Mouse (Mus musculus) limb, embryonic 12.5 days (tissue): ENCODE results near the gene Adgrv1. TPM values are rescaled to one million over a fixed set of nuclear protein-coding genes. Genes with fewer than 3 reads are reported as not detected.

Experiments
- ATAC-seq: fragments of 200-750 bp; cut with Nextera tagmentation; 2 replicates; pipeline ENCODE4 v1.8.0; 2017; ENCODE audit warnings: low read depth, moderate TSS enrichment; ENCODE audit not compliant: insufficient number of reproducible peaks, insufficient read depth, low FRiP score, low TSS enrichment
- H3K27ac ChIP-seq: fragments of 300-500 bp; sonication (generic); 2 replicates; pipeline ENCODE4 v1.5.1; 2016; ENCODE audit warnings: mild to moderate bottlenecking, moderate library complexity
- H3K27me3 ChIP-seq: fragments of 300-500 bp; sonication (generic); 2 replicates; pipeline ENCODE4 v1.6.1; 2016; ENCODE audit warnings: mild to moderate bottlenecking, moderate library complexity
- H3K36me3 ChIP-seq: fragments of 300-500 bp; sonication (generic); 2 replicates; pipeline ENCODE4 v1.6.1; 2016; ENCODE audit warnings: mild to moderate bottlenecking, moderate library complexity
- H3K4me1 ChIP-seq: fragments of 300-500 bp; sonication (generic); replicated peaks from 2 replicates; pipeline ENCODE4 v1.6.1; 2016
- H3K4me2 ChIP-seq: fragments of 300-500 bp; sonication (generic); 2 replicates; pipeline ENCODE4 v1.6.1; 2016; ENCODE audit warnings: mild to moderate bottlenecking, moderate library complexity
- H3K4me3 ChIP-seq: fragments of 300-500 bp; sonication (generic); replicated peaks from 2 replicates; pipeline ENCODE4 v1.5.1; 2016; ENCODE audit warnings: mild to moderate bottlenecking
- H3K9ac ChIP-seq: fragments of 300-500 bp; sonication (generic); replicated peaks from 2 replicates; pipeline ENCODE4 v1.6.1; 2016; ENCODE audit warnings: mild to moderate bottlenecking, moderate library complexity
- H3K9me3 ChIP-seq: fragments of 300-500 bp; sonication (generic); 2 replicates; pipeline ENCODE4 v1.6.1; 2016; ENCODE audit warnings: mild to moderate bottlenecking, moderate library complexity
- WGBS: fragments of 180-500 bp; shearing (Covaris S2); methylation state at CpG from one replicate; pipeline ENCODE4 v1.1.7; 2016; 5-methylcytosine and 5-hydroxymethylcytosine counted together
- polyA plus RNA-seq: library from polyadenylated mRNA; unstranded; fragments of >200 nt; fragmentation: Nextera tagmentation; extraction: Ambion mirVana; gene quantifications from 2 replicates; pipeline ENCODE4 v1.2.1, GENCODE M21; 2016

Adgrv1 gene
- polyA plus RNA-seq, 1 experiment from 2014 or later: 0.97 TPM

- H3K9ac ChIP-seq: no peak overlapping the region
- 0 out of 2 replicates have a peak, but pooled peaks cover 6% of the 10 kb centered on the region for H3K4me1 ChIP-seq
- no peaks in the 10 kb centered on the region for H3K9me3 ChIP-seq
- ATAC-seq: no peak
- H3K27ac ChIP-seq: no peak overlapping the region
- H3K4me2 ChIP-seq: no peak overlapping the region
- H3K36me3 ChIP-seq: no peaks in the 10 kb centered on the region
- 63% methylated on average over 3 of the region's 3 CpGs for WGBS
- H3K27me3 ChIP-seq: no peaks in the 10 kb centered on the region
- H3K4me3 ChIP-seq: no peak overlapping the region
These were observed 396.1 kb downstream of the Adgrv1 start for GRCm38 (mm10) chr13:81236758-81237395.

GRCm38 (mm10) chr13:81234031-81234430, 398.9 kb downstream of the Adgrv1 start:
- Histone ChIP-seq H3K27ac (0 out of 2 replicates have a peak overlapping the region, but pooled peaks have one; percentile 17), H3K4me1 (0 out of 2 replicates have a peak, but pooled peaks cover 6% of the 10 kb centered on the region), H3K9ac (no peak overlapping the region), H3K4me2 (no peak overlapping the region), H3K4me3 (no peak overlapping the region), H3K36me3 (no peaks in the 10 kb centered on the region), H3K27me3 (no peaks in the 10 kb centered on the region), H3K9me3 (no peaks in the 10 kb centered on the region)
- no peak for ATAC-seq
- WGBS: 56% methylated on average over 2 of the region's 2 CpGs

- Histone ChIP-seq H3K9me3 (no peaks in the 10 kb centered on the region), H3K27me3 (no peaks in the 10 kb centered on the region), H3K4me3 (no peak overlapping the region), H3K36me3 (no peaks in the 10 kb centered on the region), H3K9ac (no peak overlapping the region), H3K27ac (no peak overlapping the region), H3K4me1 (0 out of 2 replicates have a peak, but pooled peaks cover 6% of the 10 kb centered on the region), H3K4me2 (no peak overlapping the region)
- ATAC-seq: no peak
These were observed 400.1 kb downstream of the Adgrv1 start for GRCm38 (mm10) chr13:81232839-81233238.

- H3K9me3 ChIP-seq: no peaks in the 10 kb centered on the region
- 84% methylated on average over 4 of the region's 4 CpGs for WGBS
These were observed 402.8 kb downstream of the Adgrv1 start for GRCm38 (mm10) chr13:81230161-81230560.

GRCm38 (mm10) chr13:81223768-81224167, 409.2 kb downstream of the Adgrv1 start:
- Histone ChIP-seq H3K9me3 (no peaks in the 10 kb centered on the region), H3K36me3 (no peaks in the 10 kb centered on the region), H3K4me2 (no peak overlapping the region), H3K4me3 (no peak overlapping the region), H3K27me3 (no peaks in the 10 kb centered on the region), H3K9ac (no peak overlapping the region), H3K4me1 (no peaks in the 10 kb centered on the region), H3K27ac (no peak overlapping the region)
- no peak for ATAC-seq
- 91% methylated on average over 3 of the region's 3 CpGs for WGBS

More at GRCm38 (mm10) chr13:81230161-81230560, 402.8 kb downstream of the Adgrv1 start:
- no peak for ATAC-seq
- Histone ChIP-seq H3K4me3 (no peak overlapping the region), H3K4me2 (no peak overlapping the region), H3K27me3 (no peaks in the 10 kb centered on the region), H3K4me1 (0 out of 2 replicates have a peak, but pooled peaks cover 6% of the 10 kb centered on the region), H3K36me3 (no peaks in the 10 kb centered on the region), H3K9ac (no peak overlapping the region), H3K27ac (no peak overlapping the region)

GRCm38 (mm10) chr13:81222377-81222776, 410.6 kb downstream of the Adgrv1 start:
- 66% methylated on average over 1 of the region's 1 CpGs for WGBS
- H3K27me3 ChIP-seq: no peaks in the 10 kb centered on the region
- peak overlapping the region; percentile 26; the same call in 1 of the 2 replicates for H3K27ac ChIP-seq
- H3K36me3 ChIP-seq: no peaks in the 10 kb centered on the region
- H3K4me2 ChIP-seq: no peak overlapping the region
- no peaks in the 10 kb centered on the region for H3K4me1 ChIP-seq
- no peak overlapping the region for H3K4me3 ChIP-seq
- no peak overlapping the region for H3K9ac ChIP-seq
- H3K9me3 ChIP-seq: no peaks in the 10 kb centered on the region
- peak; percentile 83; the same call in 1 of the 2 replicates for ATAC-seq

GRCm38 (mm10) chr13:81211436-81211835, 421.5 kb downstream of the Adgrv1 start:
- no peak for ATAC-seq
- WGBS: 57% methylated on average over 1 of the region's 1 CpGs
- Histone ChIP-seq H3K9ac (no peak overlapping the region), H3K4me1 (no peaks in the 10 kb centered on the region), H3K27me3 (no peaks in the 10 kb centered on the region), H3K36me3 (no peaks in the 10 kb centered on the region), H3K9me3 (peaks cover 3% of the 10 kb centered on the region; the same call in 1 of the 2 replicates), H3K4me2 (no peak overlapping the region), H3K4me3 (no peak overlapping the region), H3K27ac (no peak overlapping the region)

- H3K27ac ChIP-seq: no peak overlapping the region
- no peak overlapping the region for H3K9ac ChIP-seq
- ATAC-seq: no peak
- H3K27me3 ChIP-seq: no peaks in the 10 kb centered on the region
- H3K4me1 ChIP-seq: no peaks in the 10 kb centered on the region
- H3K36me3 ChIP-seq: no peaks in the 10 kb centered on the region
- no peak overlapping the region for H3K4me2 ChIP-seq
- 96% methylated on average over 2 of the region's 2 CpGs for WGBS
- H3K4me3 ChIP-seq: no peak overlapping the region
- peaks cover 3% of the 10 kb centered on the region; the same call in 1 of the 2 replicates for H3K9me3 ChIP-seq
These were observed 422.4 kb downstream of the Adgrv1 start for GRCm38 (mm10) chr13:81210516-81210915.

- no peaks in the 10 kb centered on the region for H3K4me1 ChIP-seq
- WGBS: 87% methylated on average over 3 of the region's 3 CpGs
- H3K36me3 ChIP-seq: no peaks in the 10 kb centered on the region
- no peak for ATAC-seq
- no peaks in the 10 kb centered on the region for H3K27me3 ChIP-seq
- peaks cover 3% of the 10 kb centered on the region; the same call in 1 of the 2 replicates for H3K9me3 ChIP-seq
- H3K4me3 ChIP-seq: no peak overlapping the region
- H3K4me2 ChIP-seq: no peak overlapping the region
- H3K9ac ChIP-seq: no peak overlapping the region
- no peak overlapping the region for H3K27ac ChIP-seq
These were observed 423.1 kb downstream of the Adgrv1 start for GRCm38 (mm10) chr13:81209815-81210214.

- peaks cover 3% of the 10 kb centered on the region; the same call in 1 of the 2 replicates for H3K9me3 ChIP-seq
- no peaks in the 10 kb centered on the region for H3K4me1 ChIP-seq
- H3K4me2 ChIP-seq: no peak overlapping the region
- no peaks in the 10 kb centered on the region for H3K36me3 ChIP-seq
- no peak overlapping the region for H3K4me3 ChIP-seq
- no peaks in the 10 kb centered on the region for H3K27me3 ChIP-seq
- no peak for ATAC-seq
- WGBS: 36% methylated on average over 1 of the region's 1 CpGs
- no peak overlapping the region for H3K27ac ChIP-seq
- no peak overlapping the region for H3K9ac ChIP-seq
These were observed 424.8 kb downstream of the Adgrv1 start for GRCm38 (mm10) chr13:81208106-81208613.

- no peak for ATAC-seq
- Histone ChIP-seq H3K4me1 (peaks cover 8% of the 10 kb centered on the region), H3K27ac (peak overlapping the region; percentile 46), H3K27me3 (no peaks in the 10 kb centered on the region), H3K9ac (no peak overlapping the region), H3K36me3 (no peaks in the 10 kb centered on the region), H3K4me3 (no peak overlapping the region), H3K9me3 (no peaks in the 10 kb centered on the region), H3K4me2 (no peak overlapping the region)
- WGBS: 69% methylated on average over 12 of the region's 12 CpGs
These were observed 450.7 kb downstream of the Adgrv1 start for GRCm38 (mm10) chr13:81181966-81182908.
